Mouse (Mus musculus) stomach, postnatal 0 days (tissue): ENCODE results near the gene Hist1h2ag.

ENCODE experiments used
- CTCF ChIP-seq: IDR thresholded peaks from 2 replicates; pipeline ENCODE4 v1.5.1; 2016; ENCODE audit warnings: antibody characterized with exemption, low read depth, mild to moderate bottlenecking, moderate library complexity
- EP300 ChIP-seq: optimal IDR thresholded peaks from 2 replicates; pipeline ENCODE3; 2016; ENCODE audit warnings: antibody characterized with exemption

GRCm38 (mm10) chr13:22030493-22030892, 12.3 kb downstream of the Hist1h2ag start:
- TF ChIP-seq EP300 (no peak), CTCF (peak; percentile 66)
